Mouse (Mus musculus): ENCODE results near the gene Sh3bp5. TPM values are rescaled to one million over a fixed set of nuclear protein-coding genes. Genes with fewer than 3 reads are reported as not detected.
A peak's percentile ranks its signal among the peaks of the same experiment; 100 is the strongest.

The Sh3bp5 gene
- total RNA-seq, 2 experiments from 2014 or later = 55.1 to 58.5 TPM

- peak; percentile 74 for DNase-seq
- intact Hi-C loops (cut with DNase I) = loop anchor here (2.0 kb wide), 1 partner anchor 14 kb away; no protein-coding TSS in a partner anchor
- Histone ChIP-seq H3K4me3 (peak overlapping the region; percentile 29), H3K27ac (peak overlapping the region; percentile 82)
- no peak for TF ChIP-seq CTCF (IDR thresholded peaks at IDR 0.05)
These were observed 7.5 kb downstream of the Sh3bp5 start for GRCm38 (mm10) chr14:31428211-31429003.

- peak; percentile 71 for DNase-seq
- no peak for TF ChIP-seq CTCF (IDR thresholded peaks at IDR 0.05)
- intact Hi-C loops (cut with DNase I) = no loop called here
- peak overlapping the region; percentile 54 for H3K27ac ChIP-seq
- no peak overlapping the region for H3K4me3 ChIP-seq
These were observed 12.7 kb downstream of the Sh3bp5 start for GRCm38 (mm10) chr14:31422961-31423791.

- H3K27ac ChIP-seq = peak overlapping the region; percentile 54
- intact Hi-C loops (cut with DNase I) = no loop called here
- TF ChIP-seq CTCF (IDR thresholded peaks at IDR 0.05) = no peak
These were observed 13.5 kb downstream of the Sh3bp5 start for GRCm38 (mm10) chr14:31422395-31422794.

GRCm38 (mm10) chr14:31421509-31422295 is 14.2 kb downstream of the Sh3bp5 start:
- no peak for DNase-seq
- intact Hi-C loops (cut with DNase I) = no loop called here
- Histone ChIP-seq H3K4me3 (no peak overlapping the region), H3K27ac (peak overlapping the region; percentile 54; the same call in 1 of the 2 replicates)
- TF ChIP-seq CTCF (IDR thresholded peaks at IDR 0.05) = no peak

More at GRCm38 (mm10) chr14:31422395-31422794, 13.5 kb downstream of the Sh3bp5 start:
- DNase-seq = no peak
- no peak overlapping the region for H3K4me3 ChIP-seq

GRCm38 (mm10) chr14:31420985-31421384 is 14.9 kb downstream of the Sh3bp5 start:
- DNase-seq = no peak
- peak overlapping the region; percentile 63 for H3K27ac ChIP-seq
- intact Hi-C loops (cut with DNase I) = no loop called here
- H3K4me3 ChIP-seq = no peak overlapping the region
- TF ChIP-seq CTCF (IDR thresholded peaks at IDR 0.05) = no peak

GRCm38 (mm10) chr14:31420562-31420961 is 15.3 kb downstream of the Sh3bp5 start:
- no peak for TF ChIP-seq CTCF (IDR thresholded peaks at IDR 0.05)
- Histone ChIP-seq H3K4me3 (no peak overlapping the region), H3K27ac (peak overlapping the region; percentile 63)
- DNase-seq = no peak
- intact Hi-C loops (cut with DNase I) = no loop called here

GRCm38 (mm10) chr14:31420135-31420534 is 15.7 kb downstream of the Sh3bp5 start:
- TF ChIP-seq CTCF (IDR thresholded peaks at IDR 0.05) = no peak
- no peak overlapping the region for H3K4me3 ChIP-seq
- DNase-seq = no peak
- peak overlapping the region; percentile 63 for H3K27ac ChIP-seq
- intact Hi-C loops (cut with DNase I) = no loop called here

- Histone ChIP-seq H3K27ac (peak overlapping the region; percentile 63), H3K4me3 (no peak overlapping the region)
These were observed 16.6 kb downstream of the Sh3bp5 start for GRCm38 (mm10) chr14:31419279-31419678.

GRCm38 (mm10) chr14:31416835-31417549 is 18.9 kb downstream of the Sh3bp5 start:
- Histone ChIP-seq H3K4me3 (no peak overlapping the region), H3K27ac (peak overlapping the region; percentile 96)
- no peak for TF ChIP-seq CTCF (IDR thresholded peaks at IDR 0.05)
- no peak for DNase-seq
- intact Hi-C loops (cut with DNase I) = no loop called here

More at GRCm38 (mm10) chr14:31419279-31419678, 16.6 kb downstream of the Sh3bp5 start:
- intact Hi-C loops (cut with DNase I) = no loop called here
- no peak for TF ChIP-seq CTCF (IDR thresholded peaks at IDR 0.05)
- no peak for DNase-seq

- intact Hi-C loops (cut with DNase I) = no loop called here
- DNase-seq = no peak
- Histone ChIP-seq H3K4me3 (no peak overlapping the region), H3K27ac (peak overlapping the region; percentile 96)
- TF ChIP-seq CTCF (IDR thresholded peaks at IDR 0.05) = no peak
These were observed 19.5 kb downstream of the Sh3bp5 start for GRCm38 (mm10) chr14:31416411-31416810.

- TF ChIP-seq CTCF (IDR thresholded peaks at IDR 0.05) = no peak
- peak; percentile 85 for DNase-seq
- Histone ChIP-seq H3K4me3 (no peak overlapping the region; the same call in 1 of the 2 replicates), H3K27ac (peak overlapping the region; percentile 96)
- intact Hi-C loops (cut with DNase I) = loop anchor here (2.0 kb wide), 1 partner anchor 14 kb away; no protein-coding TSS in a partner anchor
These were observed 20.9 kb downstream of the Sh3bp5 start for GRCm38 (mm10) chr14:31414967-31415376.
